8 mouse cellular contexts compared by ENCODE assay signal in the genomic region with DNA sequence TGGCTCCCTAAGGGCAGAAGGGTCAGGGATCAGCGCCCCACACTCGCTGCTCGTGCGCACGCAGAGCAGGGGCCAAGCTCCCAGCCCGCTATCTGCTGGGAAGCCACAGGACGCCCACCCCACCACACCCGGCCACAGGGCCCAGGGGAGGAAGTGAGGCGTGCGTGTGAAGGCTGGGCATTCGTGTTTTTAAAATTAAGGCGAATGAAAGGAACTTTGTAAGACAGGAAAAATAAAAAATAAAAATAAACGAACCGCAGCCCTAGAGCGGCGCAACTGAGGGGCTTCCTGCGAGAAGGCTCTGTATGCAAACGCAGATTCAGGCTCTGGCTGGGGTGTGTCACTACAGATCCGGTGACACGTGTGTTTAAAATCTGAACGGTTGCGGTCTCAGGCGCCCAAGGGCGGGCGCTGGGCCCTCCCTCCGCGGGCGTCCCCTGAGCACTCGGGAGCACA. TPM values are rescaled to one million over a fixed set of nuclear protein-coding genes. Genes with fewer than 3 reads are reported as not detected.
DNase-seq lines count a peak whose midpoint lies in the region; ATAC-seq and TF ChIP-seq lines count a peak whose summit lies in the region.

No protein-coding gene starts in this region.

- peaks cover 0 to 12% of the 10 kb centered on the region in 2 experiments; a peak in 3 of 4 replicates for H3K4me1 ChIP-seq in MEL (ENCODE audit: control insufficient read depth in 1 of 2, insufficient read depth in 2 of 2, low read length in 2 of 2)
- peaks cover 45% of the 10 kb centered on the region for H3K4me1 ChIP-seq in forebrain, embryonic 15.5 days
- peaks cover 27% of the 10 kb centered on the region for H3K4me1 ChIP-seq in intestine, embryonic 14.5 days (replicated peaks; ENCODE audit: control insufficient read depth, insufficient read depth, low read length)
- peaks cover 43% of the 10 kb centered on the region for H3K4me1 ChIP-seq in lung, embryonic 15.5 days
- H3K4me1 ChIP-seq in spleen, adult 2 months (ENCODE audit: control insufficient read depth, insufficient read depth, insufficient read length): peaks cover 25% of the 10 kb centered on the region

- TF ChIP-seq EP300 in MEL (IDR thresholded peaks at IDR 0.05; ENCODE audit: low read depth in 1 of 2, low read length in 2 of 2): peak; percentile 5 to 46; a peak in 2 of 4 replicates

- ATAC-seq in forebrain, embryonic 15.5 days (replicated peaks): no peak
- ATAC-seq in intestine, embryonic 14.5 days (replicated peaks; ENCODE audit: low FRiP score, low TSS enrichment, low read depth): no peak
- ATAC-seq in lung, embryonic 15.5 days (ENCODE audit: borderline replicate concordance, extremely low read depth, low FRiP score, low TSS enrichment): no peak

- peak overlapping the region; percentile 45 to 49 for H3K4me3 ChIP-seq in MEL (ENCODE audit: control insufficient read depth in 1 of 2, insufficient read depth in 1 of 2, low read depth in 2 of 2, low read length in 2 of 2)
- peak overlapping the region; percentile 61 for H3K4me3 ChIP-seq in forebrain, embryonic 15.5 days
- peak overlapping the region; percentile 85 for H3K4me3 ChIP-seq in intestine, embryonic 14.5 days (ENCODE audit: low read depth, low read length)
- peak overlapping the region; percentile 97 for H3K4me3 ChIP-seq in lung, embryonic 15.5 days
- H3K4me3 ChIP-seq in spleen, adult 2 months (ENCODE audit: extremely low read depth, insufficient read depth, insufficient read length): peak overlapping the region; percentile 23; the same call in 1 of the 2 replicates

- H3K9me3 ChIP-seq in MEL (replicated peaks; ENCODE audit: insufficient read depth, low read length): no peaks in the 10 kb centered on the region
- H3K9me3 ChIP-seq in forebrain, embryonic 15.5 days: no peaks in the 10 kb centered on the region
- H3K9me3 ChIP-seq in intestine, embryonic 14.5 days (ENCODE audit: control insufficient read depth, low read length): no peaks in the 10 kb centered on the region
- H3K9me3 ChIP-seq in lung, embryonic 15.5 days: no peaks in the 10 kb centered on the region

- peak; percentile 82 to 87 for DNase-seq in B cell, adult 2 months
- DNase-seq in MEL (ENCODE audit: low read depth, low spot score): peak; percentile 83
- DNase-seq in intestine, embryonic 14.5 days (ENCODE audit: low spot score): peak; percentile 75
- DNase-seq in spleen, adult 2 months (ENCODE audit: low read depth in 1 of 2, low spot score in 2 of 2): peak; percentile 72 to 74
- no peak for DNase-seq in gastrocnemius, postnatal 10 days
- no peak for DNase-seq in urinary bladder, postnatal 10 days (ENCODE audit: low spot score)

- TF ChIP-seq CTCF in MEL (IDR thresholded peaks at IDR 0.05 in 2 of 3, conservative IDR thresholded peaks at IDR 0.05 in 1 of 3; ENCODE audit: control insufficient read depth in 1 of 3, insufficient read depth in 1 of 3, low read depth in 2 of 3, low read length in 3 of 3, poor library complexity in 1 of 3, severe bottlenecking in 1 of 3): no peak
- TF ChIP-seq CTCF in spleen, adult 2 months (IDR thresholded peaks at IDR 0.05; ENCODE audit: extremely low read depth, insufficient read depth, insufficient read length, insufficient replicate concordance): no peak

- peaks cover 14% of the 10 kb centered on the region for H3K79me2 ChIP-seq in MEL (ENCODE audit: control insufficient read depth, insufficient read depth, low read length, poor library complexity)

- H3K27me3 ChIP-seq in MEL (ENCODE audit: control insufficient read depth in 1 of 2, insufficient read depth in 2 of 2, low read length in 2 of 2): no peaks in the 10 kb centered on the region
- H3K27me3 ChIP-seq in forebrain, embryonic 15.5 days: no peaks in the 10 kb centered on the region
- H3K27me3 ChIP-seq in intestine, embryonic 14.5 days (replicated peaks; ENCODE audit: control insufficient read depth, insufficient read depth, low read length): no peaks in the 10 kb centered on the region
- H3K27me3 ChIP-seq in lung, embryonic 15.5 days: no peaks in the 10 kb centered on the region
- no peaks in the 10 kb centered on the region for H3K27me3 ChIP-seq in spleen, adult 2 months (ENCODE audit: control insufficient read depth, insufficient read depth, low read length)

- WGBS in forebrain, embryonic 15.5 days: 12% methylated on average over 29 of the region's 29 CpGs
- WGBS in intestine, embryonic 14.5 days: 5% methylated on average over 29 of the region's 29 CpGs
- 4% methylated on average over 29 of the region's 29 CpGs for WGBS in lung, embryonic 15.5 days
- under 1% methylated on average over 29 of the region's 29 CpGs for WGBS in spleen, adult 2 months

- peak overlapping the region; percentile 81 for H3K4me2 ChIP-seq in forebrain, embryonic 15.5 days (replicated peaks)
- H3K4me2 ChIP-seq in intestine, embryonic 14.5 days (ENCODE audit: low read length): peak overlapping the region; percentile 97
- peak overlapping the region; percentile 86 for H3K4me2 ChIP-seq in lung, embryonic 15.5 days

- peak overlapping the region; percentile 88 for H3K27ac ChIP-seq in MEL (ENCODE audit: control insufficient read depth, low read depth, low read length)
- H3K27ac ChIP-seq in forebrain, embryonic 15.5 days (replicated peaks): no peak overlapping the region
- H3K27ac ChIP-seq in intestine, embryonic 14.5 days (ENCODE audit: low read depth): peak overlapping the region; percentile 99
- H3K27ac ChIP-seq in lung, embryonic 15.5 days: peak overlapping the region; percentile 99
- peak overlapping the region; percentile 91 for H3K27ac ChIP-seq in spleen, adult 2 months (ENCODE audit: insufficient read depth, low read length)

- TF ChIP-seq POLR2A in MEL (IDR thresholded peaks at IDR 0.05; ENCODE audit: control insufficient read depth in 1 of 2, insufficient read depth in 1 of 2, low read depth in 1 of 2, low read length in 2 of 2, poor library complexity in 1 of 2): peak in 1 of 2 experiments; percentile 42; a peak in 1 of 4 replicates
- TF ChIP-seq POLR2A in spleen, adult 2 months (IDR thresholded peaks at IDR 0.05; ENCODE audit: low read depth, low read length): no peak

- peak overlapping the region; percentile 79 for H3K9ac ChIP-seq in MEL (ENCODE audit: control insufficient read depth, low read depth, low read length, poor library complexity, severe bottlenecking)
- no peak overlapping the region for H3K9ac ChIP-seq in forebrain, embryonic 15.5 days (replicated peaks)
- H3K9ac ChIP-seq in intestine, embryonic 14.5 days (ENCODE audit: low read length): peak overlapping the region; percentile 33
- H3K9ac ChIP-seq in lung, embryonic 15.5 days: peak overlapping the region; percentile 39

- no peak for TF ChIP-seq RAD21 in MEL (IDR thresholded peaks at IDR 0.05; ENCODE audit: low read depth, low read length)

- peaks cover 0 to 10% of the 10 kb centered on the region in 2 experiments; a peak in 2 of 4 replicates for H3K36me3 ChIP-seq in MEL (ENCODE audit: control insufficient read depth in 1 of 2, insufficient read depth in 2 of 2, low read length in 2 of 2)
- 0 out of 2 replicates have a peak, but pooled peaks cover 4% of the 10 kb centered on the region for H3K36me3 ChIP-seq in forebrain, embryonic 15.5 days
- H3K36me3 ChIP-seq in intestine, embryonic 14.5 days (ENCODE audit: control insufficient read depth, insufficient read depth, low read length): peaks cover 17% of the 10 kb centered on the region
- H3K36me3 ChIP-seq in lung, embryonic 15.5 days: peaks cover 15% of the 10 kb centered on the region
- H3K36me3 ChIP-seq in spleen, adult 2 months (ENCODE audit: control insufficient read depth, insufficient read depth, low read length): peaks cover 12% of the 10 kb centered on the region

RNA-seq across cellular contexts. Expression of a gene that starts 1.4 kb away (rescaled TPM):
- 18.0 TPM in 2 replicates for total RNA-seq in MEL (2012; rRNA removed)
- polyA plus RNA-seq in MEL (2012; ENCODE audit: insufficient read depth in 1 of 2, insufficient read length in 2 of 2, low read depth in 1 of 2, low replicate concordance in 2 of 2, missing spikeins in 1 of 2): 10 to 100 TPM in 1 of 2 experiments, not detected in 1; 69.8 TPM
- polyA plus RNA-seq in forebrain, embryonic 15.5 days (2015; fragmentation: Nextera tagmentation; extraction: Ambion mirVana): 21.4 and 22.4 TPM in 2 replicates
- 86.8 and 87.1 TPM in 2 replicates for polyA plus RNA-seq in intestine, embryonic 14.5 days (2014; fragmentation: Nextera tagmentation; extraction: Ambion mirVana)
- polyA plus RNA-seq in lung, embryonic 15.5 days (2015; fragmentation: Nextera tagmentation; extraction: Ambion mirVana): 93.0 and 96.0 TPM in 2 replicates
- 96.1 and 114 TPM in 2 replicates for polyA plus RNA-seq in spleen, adult 2 months (2012; rRNA removed)
- 100 to 1,000 TPM in 1 of 2 experiments, 10 to 100 TPM in 1; 99.4 to 103 TPM for total RNA-seq in gastrocnemius, postnatal 10 days (2021)

RNA-seq across cellular contexts. Expression of a gene that starts 14.9 kb away (rescaled TPM):
- total RNA-seq in MEL (2012; rRNA removed): 0.26 TPM in 1 of 2 replicates, not detected in the other
- under 1 TPM in 1 of 2 experiments, not detected in 1; 0.11 TPM for polyA plus RNA-seq in MEL (2012; ENCODE audit: insufficient read depth in 1 of 2, insufficient read length in 2 of 2, low read depth in 1 of 2, low replicate concordance in 2 of 2, missing spikeins in 1 of 2)
- 1.9 and 3.2 TPM in 2 replicates for polyA plus RNA-seq in forebrain, embryonic 15.5 days (2015; fragmentation: Nextera tagmentation; extraction: Ambion mirVana)
- polyA plus RNA-seq in intestine, embryonic 14.5 days (2014; fragmentation: Nextera tagmentation; extraction: Ambion mirVana): 5.9 and 6.6 TPM in 2 replicates
- polyA plus RNA-seq in lung, embryonic 15.5 days (2015; fragmentation: Nextera tagmentation; extraction: Ambion mirVana): 4.5 and 4.6 TPM in 2 replicates
- polyA plus RNA-seq in spleen, adult 2 months (2012; rRNA removed): 169 and 200 TPM in 2 replicates
- 1 to 10 TPM; 2.5 to 5.2 TPM for total RNA-seq in gastrocnemius, postnatal 10 days (2021)

RNA-seq across cellular contexts. Expression of a gene that starts 19.3 kb away (rescaled TPM):
- 0.03 and 0.04 TPM in 2 replicates for total RNA-seq in MEL (2012; rRNA removed)
- polyA plus RNA-seq in MEL (2012; ENCODE audit: insufficient read depth in 1 of 2, insufficient read length in 2 of 2, low read depth in 1 of 2, low replicate concordance in 2 of 2, missing spikeins in 1 of 2): under 1 TPM in 1 of 2 experiments, not detected in 1; 0.04 TPM
- polyA plus RNA-seq in forebrain, embryonic 15.5 days (2015; fragmentation: Nextera tagmentation; extraction: Ambion mirVana): 0.27 and 0.29 TPM in 2 replicates
- polyA plus RNA-seq in intestine, embryonic 14.5 days (2014; fragmentation: Nextera tagmentation; extraction: Ambion mirVana): 58.1 and 64.7 TPM in 2 replicates
- polyA plus RNA-seq in lung, embryonic 15.5 days (2015; fragmentation: Nextera tagmentation; extraction: Ambion mirVana): 0.34 and 0.40 TPM in 2 replicates
- not detected in 2 replicates for polyA plus RNA-seq in spleen, adult 2 months (2012; rRNA removed)
- total RNA-seq in gastrocnemius, postnatal 10 days (2021): under 1 TPM; 0.09 to 0.16 TPM

RNA-seq across cellular contexts. Expression of a gene that starts 28.0 kb away (rescaled TPM):
- total RNA-seq in MEL (2012; rRNA removed): 0.08 TPM in 1 of 2 replicates, not detected in the other
- under 1 TPM in 1 of 2 experiments, not detected in 1; 0.08 TPM for polyA plus RNA-seq in MEL (2012; ENCODE audit: insufficient read depth in 1 of 2, insufficient read length in 2 of 2, low read depth in 1 of 2, low replicate concordance in 2 of 2, missing spikeins in 1 of 2)
- 0.38 and 1.2 TPM in 2 replicates for polyA plus RNA-seq in forebrain, embryonic 15.5 days (2015; fragmentation: Nextera tagmentation; extraction: Ambion mirVana)
- polyA plus RNA-seq in intestine, embryonic 14.5 days (2014; fragmentation: Nextera tagmentation; extraction: Ambion mirVana): 0.60 and 0.82 TPM in 2 replicates
- 1.1 TPM in 2 replicates for polyA plus RNA-seq in lung, embryonic 15.5 days (2015; fragmentation: Nextera tagmentation; extraction: Ambion mirVana)
- polyA plus RNA-seq in spleen, adult 2 months (2012; rRNA removed): 0.31 and 0.51 TPM in 2 replicates
- total RNA-seq in gastrocnemius, postnatal 10 days (2021): under 1 TPM; 0.16 to 0.36 TPM

Comparison
In these comparisons a context has a peak if more than half of its experiments do, and no peak if none do; other contexts are left out.
1. DNase-seq: peak in B cell, adult 2 months (2 of 2), MEL (single experiment), intestine, embryonic 14.5 days (single experiment) and spleen, adult 2 months (2 of 2); none in gastrocnemius, postnatal 10 days (single experiment) and urinary bladder, postnatal 10 days (single experiment).
2. H3K4me3 ChIP-seq: peak in every context shown above with its lines; median percentile 97 in lung, embryonic 15.5 days; 85 in intestine, embryonic 14.5 days; 61 in forebrain, embryonic 15.5 days; 47 in MEL; 23 in spleen, adult 2 months.
3. RNA of a gene that starts 14.9 kb away (polyA plus RNA-seq): 169 to 200 TPM in spleen, adult 2 months; 5.9 to 6.6 TPM in intestine, embryonic 14.5 days, 4.5 to 4.6 TPM in lung, embryonic 15.5 days, 1.9 to 3.2 TPM in forebrain, embryonic 15.5 days and 0.11 TPM in MEL; every median in the first group is over 10 times any median in the second.
4. RNA of a gene that starts 19.3 kb away (polyA plus RNA-seq): 58.1 to 64.7 TPM in intestine, embryonic 14.5 days; 0.34 to 0.40 TPM in lung, embryonic 15.5 days, 0.27 to 0.29 TPM in forebrain, embryonic 15.5 days, 0.04 TPM in MEL and not detected in spleen, adult 2 months; every median in the first group is over 10 times any median in the second.
5. Peak in every context shown above with its lines, with median percentiles within 50 percentile points of each other: H3K4me2 ChIP-seq.